Mouse (Mus musculus): Measurements from ENCODE around the gene Gnai3. TPM values are rescaled to one million over a fixed set of nuclear protein-coding genes. Genes with fewer than 3 reads are reported as not detected.

Gnai3 gene
- polyA plus RNA-seq, 1 experiment from 2014 or later, result 192 TPM

DNA sequence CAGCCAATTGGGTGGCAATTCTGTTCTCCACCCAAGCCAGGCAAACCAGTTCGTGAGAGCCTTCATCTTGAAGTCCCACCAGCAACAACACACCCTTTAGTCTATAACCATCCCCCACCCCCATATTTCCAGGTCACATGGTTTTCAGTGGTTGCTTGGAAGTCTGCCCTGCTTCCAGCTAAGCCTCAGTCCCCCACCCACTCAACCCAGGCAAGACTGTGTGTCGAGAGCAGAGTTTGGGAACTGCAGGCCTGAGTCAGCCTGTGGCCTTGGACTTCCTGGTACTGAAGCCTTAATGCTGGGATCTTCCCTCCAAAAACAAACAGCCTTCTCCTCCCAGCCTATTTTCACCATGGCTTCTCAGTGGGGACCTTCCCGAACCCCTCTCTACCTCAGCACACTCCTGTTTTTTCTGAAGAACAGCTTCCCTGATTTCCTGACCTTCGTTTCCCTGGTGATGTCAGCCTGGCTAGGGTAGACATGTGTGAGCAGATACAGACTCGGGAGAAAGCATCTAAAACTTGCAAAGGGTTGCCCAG, 57.0 kb downstream of the Gnai3 start:
- Histone ChIP-seq H3K36me3 (ENCODE audit: control insufficient read depth, insufficient read depth, low read length) (no peaks in the 10 kb centered on the region), H3K27me3 (ENCODE audit: control insufficient read depth, insufficient read depth, low read length) (no peaks in the 10 kb centered on the region), H3K9me3 (ENCODE audit: control insufficient read depth, low read length) (no peaks in the 10 kb centered on the region), H3K27ac (replicated peaks; ENCODE audit: low read depth, low read length) (no peak overlapping the region), H3K4me3 (ENCODE audit: low read depth, low read length) (no peak overlapping the region), H3K4me1 (ENCODE audit: control insufficient read depth, insufficient read depth, low read length) (peaks cover 9% of the 10 kb centered on the region; the same call in 1 of the 2 replicates), H3K4me2 (ENCODE audit: low read depth, severe bottlenecking) (no peak overlapping the region), H3K9ac (ENCODE audit: low read length) (no peak overlapping the region)
- WGBS, result 47% methylated on average over 5 of the region's 5 CpGs
- ATAC-seq (ENCODE audit: insufficient number of reproducible peaks, low FRiP score, low TSS enrichment, low read depth) (no peak), DNase-seq (ENCODE audit: low spot score) (no peak)

DNA sequence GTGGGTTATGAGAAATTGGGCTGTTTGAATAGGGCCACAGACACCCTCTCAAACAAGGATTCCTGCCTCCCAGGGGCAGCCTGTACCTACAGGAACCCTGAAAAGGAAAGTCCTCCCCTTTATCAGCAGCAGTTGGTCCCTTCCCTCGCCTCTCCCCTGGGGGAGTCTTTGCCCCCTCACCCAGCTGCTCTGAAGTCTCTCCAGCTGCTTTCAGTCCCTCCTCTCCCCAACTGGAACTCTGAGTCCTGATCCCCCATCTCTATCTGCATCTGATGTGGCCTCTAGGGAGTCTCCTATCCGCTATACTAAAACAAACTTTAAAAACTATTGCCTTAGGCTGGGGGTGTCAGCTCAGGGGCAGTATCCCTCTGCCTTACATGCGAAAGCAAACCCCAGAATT, 58.6 kb downstream of the Gnai3 start:
- H3K9ac ChIP-seq (ENCODE audit: low read length), result no peak overlapping the region
- WGBS, result 78% methylated on average over 3 of the region's 3 CpGs
- peaks cover 22% of the 10 kb centered on the region; the same call in 1 of the 2 replicates for H3K4me1 ChIP-seq (ENCODE audit: control insufficient read depth, insufficient read depth, low read length)
- H3K27ac ChIP-seq (replicated peaks; ENCODE audit: low read depth, low read length), result no peak overlapping the region
- no peaks in the 10 kb centered on the region for H3K9me3 ChIP-seq (ENCODE audit: control insufficient read depth, low read length)
- no peak overlapping the region for H3K4me3 ChIP-seq (ENCODE audit: low read depth, low read length)
- DNase-seq (ENCODE audit: low spot score) (no peak), ATAC-seq (ENCODE audit: insufficient number of reproducible peaks, low FRiP score, low TSS enrichment, low read depth) (no peak)
- H3K4me2 ChIP-seq (ENCODE audit: low read depth, severe bottlenecking), result no peak overlapping the region
- no peaks in the 10 kb centered on the region for H3K27me3 ChIP-seq (ENCODE audit: control insufficient read depth, insufficient read depth, low read length)
- H3K36me3 ChIP-seq (ENCODE audit: control insufficient read depth, insufficient read depth, low read length), result no peaks in the 10 kb centered on the region

DNA sequence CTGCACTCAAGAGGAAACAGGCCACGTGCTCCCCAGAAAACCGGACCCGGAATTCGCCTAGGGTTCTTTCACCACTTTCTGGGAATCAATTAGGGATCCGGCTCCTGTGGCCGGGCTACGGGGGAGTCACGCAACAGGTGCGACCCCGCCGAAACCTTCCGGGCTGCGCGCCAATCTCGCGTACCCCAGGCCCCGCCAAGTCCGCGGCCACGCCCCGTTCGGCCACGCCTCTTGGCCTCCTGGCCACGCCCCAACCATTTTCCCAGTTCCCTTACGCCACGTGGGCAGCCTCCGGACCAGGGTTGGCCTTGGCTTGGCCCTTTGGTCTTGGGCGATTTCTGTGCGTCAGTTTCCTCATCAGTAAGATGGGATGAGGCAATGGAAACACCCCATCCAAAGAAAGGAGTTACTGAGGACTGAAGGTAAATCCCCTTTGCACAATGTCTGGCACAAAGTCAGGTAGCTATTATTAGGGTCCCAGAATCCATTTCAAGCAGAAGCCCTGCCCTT, 59.4 kb downstream of the Gnai3 start, which contains the start of gene Ampd2:
Gene Ampd2 (minus strand): TSS at position 182 of the 510 bp plus-strand sequence.
- peaks cover 25% of the 10 kb centered on the region; the same call in 1 of the 2 replicates for H3K4me1 ChIP-seq (ENCODE audit: control insufficient read depth, insufficient read depth, low read length)
- H3K36me3 ChIP-seq (ENCODE audit: control insufficient read depth, insufficient read depth, low read length), result no peaks in the 10 kb centered on the region; the same call in 1 of the 2 replicates
- ATAC-seq (ENCODE audit: insufficient number of reproducible peaks, low FRiP score, low TSS enrichment, low read depth), result peak; percentile 29
- peak within 1 kb of the TSS; percentile 67 for H3K4me3 ChIP-seq (ENCODE audit: low read depth, low read length)
- DNase-seq (ENCODE audit: low spot score), result peak; percentile 92
- H3K27me3 ChIP-seq (ENCODE audit: control insufficient read depth, insufficient read depth, low read length), result no peaks in the 10 kb centered on the region
- H3K9ac ChIP-seq (ENCODE audit: low read length), result peak within 1 kb of the TSS; percentile 69
- peak within 1 kb of the TSS; percentile 100 for H3K4me2 ChIP-seq (ENCODE audit: low read depth, severe bottlenecking)
- WGBS, result under 1% methylated on average over 29 of the region's 29 CpGs
- H3K27ac ChIP-seq (replicated peaks; ENCODE audit: low read depth, low read length), result peak within 1 kb of the TSS; percentile 82
- no peaks in the 10 kb centered on the region for H3K9me3 ChIP-seq (ENCODE audit: control insufficient read depth, low read length)

DNA sequence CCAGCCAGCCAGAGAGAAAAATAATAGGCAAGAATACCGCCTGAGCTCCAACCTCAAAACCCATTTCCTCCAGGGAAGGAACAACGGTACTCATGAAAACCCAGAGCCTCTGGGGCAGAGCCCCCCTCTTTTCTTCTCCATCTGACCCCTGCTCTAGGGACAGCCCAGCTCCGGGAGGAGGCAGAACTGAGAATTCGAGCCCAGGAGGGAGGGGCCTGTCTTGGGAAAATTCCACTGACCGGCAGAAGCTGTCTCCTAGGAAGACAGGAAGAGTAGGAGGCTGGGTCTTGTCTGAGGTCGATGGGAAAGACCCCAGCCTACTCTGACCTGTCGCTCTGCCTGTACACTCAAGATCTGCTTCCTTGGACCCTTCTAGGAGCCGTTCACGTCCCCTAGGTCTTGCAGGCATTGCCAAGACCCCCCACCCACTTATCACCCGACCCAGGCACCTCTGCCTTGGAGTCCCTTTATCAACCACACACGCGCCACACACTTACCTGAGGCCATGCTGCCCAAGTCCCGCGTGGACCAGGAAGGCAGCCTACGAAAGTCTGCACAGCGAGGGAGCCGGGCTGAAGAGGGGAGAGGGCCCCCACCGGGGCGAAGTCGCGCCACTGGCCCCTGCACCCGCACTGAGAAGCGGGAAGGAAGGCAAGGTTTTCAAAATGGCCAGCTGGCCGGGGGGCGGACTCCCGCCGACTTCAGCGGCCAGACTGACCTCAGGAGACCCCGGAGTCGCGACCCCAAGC, 60.1 kb downstream of the Gnai3 start:
- peaks cover 25% of the 10 kb centered on the region; the same call in 1 of the 2 replicates for H3K4me1 ChIP-seq (ENCODE audit: control insufficient read depth, insufficient read depth, low read length)
- peak overlapping the region; percentile 82 for H3K27ac ChIP-seq (replicated peaks; ENCODE audit: low read depth, low read length)
- no peaks in the 10 kb centered on the region; the same call in 1 of the 2 replicates for H3K36me3 ChIP-seq (ENCODE audit: control insufficient read depth, insufficient read depth, low read length)
- peak overlapping the region; percentile 100 for H3K4me2 ChIP-seq (ENCODE audit: low read depth, severe bottlenecking)
- H3K9me3 ChIP-seq (ENCODE audit: control insufficient read depth, low read length), result no peaks in the 10 kb centered on the region
- under 1% methylated on average over 31 of the region's 31 CpGs for WGBS
- peak; percentile 65 for DNase-seq (ENCODE audit: low spot score)
- ATAC-seq (ENCODE audit: insufficient number of reproducible peaks, low FRiP score, low TSS enrichment, low read depth), result peak; percentile 33
- peak overlapping the region; percentile 67 for H3K4me3 ChIP-seq (ENCODE audit: low read depth, low read length)
- peak overlapping the region; percentile 69 for H3K9ac ChIP-seq (ENCODE audit: low read length)
- no peaks in the 10 kb centered on the region for H3K27me3 ChIP-seq (ENCODE audit: control insufficient read depth, insufficient read depth, low read length)

DNA sequence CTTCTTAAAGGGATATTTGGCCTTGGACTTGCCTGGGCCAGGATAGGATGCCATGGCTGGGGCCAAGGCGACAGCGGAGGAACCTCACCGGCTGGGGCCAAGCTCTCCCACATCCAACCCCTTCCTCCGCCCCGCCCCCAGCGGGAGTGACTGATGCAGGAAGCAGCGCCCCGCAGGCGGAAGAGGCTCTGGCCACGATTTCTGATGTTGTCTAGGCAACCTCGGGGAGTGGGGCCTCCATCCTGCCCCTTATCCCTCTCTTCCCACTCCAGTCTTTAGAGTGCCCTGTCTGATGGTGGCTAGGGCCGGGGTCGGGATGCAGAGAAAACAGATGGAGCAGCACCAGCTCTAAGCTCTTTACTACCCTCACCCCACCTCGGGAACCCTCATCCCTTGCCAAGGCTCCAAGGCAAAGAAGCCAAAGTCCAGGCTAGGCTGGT, 60.6 kb downstream of the Gnai3 start:
- Histone ChIP-seq H3K4me2 (ENCODE audit: low read depth, severe bottlenecking) (peak overlapping the region; percentile 100), H3K36me3 (ENCODE audit: control insufficient read depth, insufficient read depth, low read length) (peaks cover 2% of the 10 kb centered on the region), H3K27ac (replicated peaks; ENCODE audit: low read depth, low read length) (peak overlapping the region; percentile 82), H3K27me3 (ENCODE audit: control insufficient read depth, insufficient read depth, low read length) (no peaks in the 10 kb centered on the region), H3K4me3 (ENCODE audit: low read depth, low read length) (peak overlapping the region; percentile 67), H3K9me3 (ENCODE audit: control insufficient read depth, low read length) (no peaks in the 10 kb centered on the region), H3K4me1 (ENCODE audit: control insufficient read depth, insufficient read depth, low read length) (peaks cover 25% of the 10 kb centered on the region; the same call in 1 of the 2 replicates), H3K9ac (ENCODE audit: low read length) (peak overlapping the region; percentile 69)
- WGBS, result under 1% methylated on average over 14 of the region's 14 CpGs
- DNase-seq (ENCODE audit: low spot score) (peak; percentile 92), ATAC-seq (ENCODE audit: insufficient number of reproducible peaks, low FRiP score, low TSS enrichment, low read depth) (peak; percentile 82)

DNA sequence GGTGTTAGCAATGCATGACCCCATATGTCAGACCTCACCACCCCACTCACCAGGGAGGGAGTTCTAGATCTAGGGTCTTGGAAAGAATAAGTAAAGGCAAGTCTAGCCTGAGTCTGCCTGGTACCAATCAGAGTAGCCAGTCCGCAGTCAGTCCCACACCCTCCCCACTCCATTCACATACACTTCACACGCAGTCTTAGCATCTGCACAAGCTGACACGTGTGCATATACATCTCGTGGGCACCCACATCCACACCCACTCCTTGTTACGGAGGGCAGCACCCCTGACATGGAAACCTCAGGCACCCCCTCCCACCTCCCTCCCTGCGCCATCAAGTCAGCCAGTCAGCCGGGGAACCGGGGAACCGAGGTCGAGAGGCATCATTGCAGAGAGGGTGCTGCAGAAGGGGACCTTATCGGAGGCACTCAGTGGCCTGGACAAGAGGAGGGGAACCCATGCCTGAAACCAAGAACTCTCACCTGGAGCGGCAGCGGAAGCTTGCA, 61.1 kb downstream of the Gnai3 start:
- 20% methylated on average over 13 of the region's 13 CpGs for WGBS
- no peaks in the 10 kb centered on the region for H3K27me3 ChIP-seq (ENCODE audit: control insufficient read depth, insufficient read depth, low read length)
- H3K36me3 ChIP-seq (ENCODE audit: control insufficient read depth, insufficient read depth, low read length), result peaks cover 4% of the 10 kb centered on the region
- H3K9ac ChIP-seq (ENCODE audit: low read length), result peak overlapping the region; percentile 69
- no peak for DNase-seq (ENCODE audit: low spot score)
- H3K4me3 ChIP-seq (ENCODE audit: low read depth, low read length), result peak overlapping the region; percentile 67
- peaks cover 25% of the 10 kb centered on the region; the same call in 1 of the 2 replicates for H3K4me1 ChIP-seq (ENCODE audit: control insufficient read depth, insufficient read depth, low read length)
- ATAC-seq (ENCODE audit: insufficient number of reproducible peaks, low FRiP score, low TSS enrichment, low read depth), result peak; percentile 11; the same call in 1 of the 2 replicates
- H3K27ac ChIP-seq (replicated peaks; ENCODE audit: low read depth, low read length), result peak overlapping the region; percentile 45; the same call in 1 of the 2 replicates
- H3K9me3 ChIP-seq (ENCODE audit: control insufficient read depth, low read length), result no peaks in the 10 kb centered on the region
- H3K4me2 ChIP-seq (ENCODE audit: low read depth, severe bottlenecking), result peak overlapping the region; percentile 100

DNA sequence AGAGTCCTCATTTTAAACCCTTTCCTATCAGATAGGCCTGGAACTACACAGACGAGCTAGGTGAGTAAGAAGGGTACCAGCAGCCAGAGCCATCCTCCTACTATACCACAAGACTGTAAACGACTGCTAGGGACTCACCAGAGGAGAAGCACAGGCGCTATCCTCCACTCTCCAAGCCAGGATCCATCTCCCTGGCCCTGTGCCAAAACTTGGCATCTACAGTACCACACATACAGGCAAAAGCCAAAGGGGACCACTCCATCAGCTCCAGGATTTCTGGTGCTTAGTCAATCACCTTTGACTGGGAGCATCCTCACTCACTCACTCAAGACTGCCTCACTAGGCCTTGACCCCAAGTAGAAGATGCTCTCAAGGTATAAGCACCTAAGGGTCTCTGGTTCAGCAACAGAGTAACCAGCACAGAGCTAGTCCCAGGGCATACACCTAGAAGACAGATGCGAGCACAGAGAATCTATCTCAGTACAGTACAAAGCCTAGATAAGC, 62.0 kb downstream of the Gnai3 start:
- H3K4me2 ChIP-seq (ENCODE audit: low read depth, severe bottlenecking), result peak overlapping the region; percentile 100; the same call in 1 of the 2 replicates
- H3K9me3 ChIP-seq (ENCODE audit: control insufficient read depth, low read length), result no peaks in the 10 kb centered on the region
- no peak overlapping the region for H3K9ac ChIP-seq (ENCODE audit: low read length)
- WGBS, result 86% methylated on average over 4 of the region's 4 CpGs
- ATAC-seq (ENCODE audit: insufficient number of reproducible peaks, low FRiP score, low TSS enrichment, low read depth) (no peak), DNase-seq (ENCODE audit: low spot score) (no peak)
- peaks cover 25% of the 10 kb centered on the region; the same call in 1 of the 2 replicates for H3K4me1 ChIP-seq (ENCODE audit: control insufficient read depth, insufficient read depth, low read length)
- H3K36me3 ChIP-seq (ENCODE audit: control insufficient read depth, insufficient read depth, low read length), result peaks cover 4% of the 10 kb centered on the region
- H3K4me3 ChIP-seq (ENCODE audit: low read depth, low read length), result 0 out of 2 replicates have a peak overlapping the region, but pooled peaks have one; percentile 67
- no peaks in the 10 kb centered on the region for H3K27me3 ChIP-seq (ENCODE audit: control insufficient read depth, insufficient read depth, low read length)
- H3K27ac ChIP-seq (replicated peaks; ENCODE audit: low read depth, low read length), result no peak overlapping the region

DNA sequence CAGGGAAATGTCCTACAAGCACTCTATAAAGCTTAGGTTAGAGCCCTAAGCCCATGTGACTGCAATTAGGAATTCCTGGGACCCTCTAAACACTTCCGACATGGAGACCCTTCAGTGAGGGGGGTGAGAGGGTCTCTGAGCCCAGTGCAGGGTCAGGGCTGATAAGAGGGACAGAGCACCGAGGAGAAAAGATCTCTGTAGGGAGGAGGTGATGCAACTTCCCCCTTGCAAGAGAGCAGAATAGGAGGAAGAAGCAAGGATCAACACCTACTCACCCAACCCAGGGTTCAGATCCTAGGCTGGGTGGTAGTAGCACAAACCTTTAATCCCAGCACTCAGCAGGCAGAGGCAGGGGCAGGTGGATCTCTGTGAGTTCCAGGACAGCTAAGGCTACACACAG, 62.8 kb downstream of the Gnai3 start:
- ATAC-seq (ENCODE audit: insufficient number of reproducible peaks, low FRiP score, low TSS enrichment, low read depth), result no peak
- H3K4me3 ChIP-seq (ENCODE audit: low read depth, low read length), result no peak overlapping the region
- H3K4me2 ChIP-seq (ENCODE audit: low read depth, severe bottlenecking), result no peak overlapping the region
- 43% methylated on average over 2 of the region's 2 CpGs for WGBS
- H3K36me3 ChIP-seq (ENCODE audit: control insufficient read depth, insufficient read depth, low read length), result peaks cover 4% of the 10 kb centered on the region
- DNase-seq (ENCODE audit: low spot score), result no peak
- peaks cover 25% of the 10 kb centered on the region; the same call in 1 of the 2 replicates for H3K4me1 ChIP-seq (ENCODE audit: control insufficient read depth, insufficient read depth, low read length)
- H3K9me3 ChIP-seq (ENCODE audit: control insufficient read depth, low read length), result no peaks in the 10 kb centered on the region
- H3K27ac ChIP-seq (replicated peaks; ENCODE audit: low read depth, low read length), result no peak overlapping the region
- 0 out of 2 replicates have a peak overlapping the region, but pooled peaks have one; percentile 7 for H3K9ac ChIP-seq (ENCODE audit: low read length)
- H3K27me3 ChIP-seq (ENCODE audit: control insufficient read depth, insufficient read depth, low read length), result no peaks in the 10 kb centered on the region

Measured in limb, embryonic 11.5 days (tissue).